Mouse (Mus musculus) intestine, postnatal 0 days (tissue): ENCODE results near the gene Fat4. TPM values are rescaled to one million over a fixed set of nuclear protein-coding genes. Genes with fewer than 3 reads are reported as not detected.

Experiments
- ATAC-seq: fragments of 200-750 bp; cut with Nextera tagmentation; 2 replicates; pipeline ENCODE4 v1.8.0; 2017; ENCODE audit warnings: mild to moderate bottlenecking, moderate TSS enrichment, moderate library complexity
- H3K27ac ChIP-seq: fragments of 300-500 bp; sonication (generic); 2 replicates; pipeline ENCODE4 v1.5.1; 2014; ENCODE audit warnings: mild to moderate bottlenecking, low read depth, low read length, moderate library complexity
- H3K27me3 ChIP-seq: fragments of 300-500 bp; sonication (generic); replicated peaks from 2 replicates; pipeline ENCODE4 v1.6.1; 2014; ENCODE audit warnings: low read length, mixed read lengths; ENCODE audit not compliant: control insufficient read depth, insufficient read depth
- H3K36me3 ChIP-seq: fragments of 300-500 bp; sonication (generic); 2 replicates; pipeline ENCODE4 v1.6.1; 2014; ENCODE audit warnings: mild to moderate bottlenecking, moderate library complexity; ENCODE audit not compliant: control insufficient read depth, insufficient read depth
- H3K4me1 ChIP-seq: fragments of 300-500 bp; sonication (generic); replicated peaks from 2 replicates; pipeline ENCODE4 v1.6.1; 2014; ENCODE audit warnings: antibody characterized with exemption, low read length, mixed read lengths; ENCODE audit not compliant: control insufficient read depth, insufficient read depth
- H3K4me2 ChIP-seq: fragments of 300-500 bp; sonication (generic); replicated peaks from 2 replicates; pipeline ENCODE4 v1.6.1; 2014; ENCODE audit warnings: low read depth, mild to moderate bottlenecking, moderate library complexity
- H3K4me3 ChIP-seq: fragments of 300-500 bp; sonication (generic); 2 replicates; pipeline ENCODE4 v1.5.1; 2014; ENCODE audit warnings: low read depth, low read length
- H3K9ac ChIP-seq: fragments of 300-500 bp; sonication (generic); 2 replicates; pipeline ENCODE4 v1.6.1; 2014; ENCODE audit warnings: mild to moderate bottlenecking, low read depth, low read length
- H3K9me3 ChIP-seq: fragments of 300-500 bp; sonication (generic); 2 replicates; pipeline ENCODE4 v1.6.1; 2016; ENCODE audit warnings: mixed run types; ENCODE audit not compliant: control insufficient read depth
- CTCF ChIP-seq: sonication (generic); IDR thresholded peaks from 2 replicates; pipeline ENCODE4 v1.5.1; 2016; ENCODE audit warnings: low read depth, mild to moderate bottlenecking, control low read depth, antibody characterized with exemption, moderate library complexity
- WGBS: fragments of 180-500 bp; shearing (Covaris S2); extraction: QIAGEN DNeasy Blood & Tissue Kit; methylation state at CpG from one replicate; pipeline ENCODE4 v1.1.7; 2014; 5-methylcytosine and 5-hydroxymethylcytosine counted together
- polyA plus RNA-seq: library from polyadenylated mRNA; unstranded; fragments of >200 nt; fragmentation: Nextera tagmentation; extraction: Ambion mirVana; gene quantifications from 2 replicates; pipeline ENCODE4 v1.2.1, GENCODE M21; 2015

Gene Fat4
- polyA plus RNA-seq, 1 experiment from 2014 or later, result 2.8 TPM

DNA sequence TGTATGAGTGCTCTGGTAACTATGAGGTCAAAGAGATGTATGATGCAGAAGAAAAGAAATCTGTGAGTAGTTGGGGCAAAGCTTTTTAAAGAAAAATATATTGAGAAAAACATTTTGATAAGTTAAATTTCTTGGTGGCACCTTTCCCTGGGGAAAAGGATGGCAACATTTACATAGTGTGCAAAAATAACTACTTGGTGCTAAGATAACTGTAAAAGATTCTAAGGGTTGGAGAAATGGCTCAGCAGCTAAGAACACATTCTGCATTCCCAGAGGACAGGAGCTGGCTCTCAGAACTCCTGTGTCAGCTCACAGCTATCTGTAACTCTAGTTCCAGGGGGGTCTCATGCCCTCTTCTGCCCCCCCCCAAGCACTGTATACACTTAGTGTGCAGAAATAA is 99.6 kb downstream of the Fat4 start:
- no peak for TF ChIP-seq CTCF
- no peak overlapping the region for H3K9ac ChIP-seq
- H3K36me3 ChIP-seq, result no peaks in the 10 kb centered on the region
- H3K4me1 ChIP-seq, result no peaks in the 10 kb centered on the region
- H3K27me3 ChIP-seq, result no peaks in the 10 kb centered on the region
- ATAC-seq, result no peak
- H3K4me2 ChIP-seq, result no peak overlapping the region
- no peak overlapping the region for H3K27ac ChIP-seq
- H3K4me3 ChIP-seq, result no peak overlapping the region
- H3K9me3 ChIP-seq, result no peaks in the 10 kb centered on the region

DNA sequence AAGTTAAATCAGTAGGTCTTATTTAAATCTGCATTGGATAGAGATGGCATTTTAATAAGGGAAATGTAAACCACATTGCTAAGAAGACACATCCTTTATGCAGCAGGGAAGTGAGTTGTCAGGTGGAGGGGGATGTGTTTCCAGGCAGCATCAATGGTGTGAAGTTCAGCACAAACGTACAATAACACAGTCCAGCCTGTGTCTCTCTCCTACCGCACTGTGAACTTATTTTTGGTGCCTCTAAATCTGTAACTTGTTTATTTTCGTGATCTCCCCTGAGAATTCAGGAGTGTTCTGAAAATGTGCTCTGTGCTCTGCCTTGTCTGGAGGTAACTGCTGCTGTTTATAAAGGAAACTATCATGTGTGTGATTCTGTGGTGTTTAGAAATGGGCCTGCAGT is 102.4 kb downstream of the Fat4 start:
- 65% methylated on average over 3 of the region's 3 CpGs for WGBS
- TF ChIP-seq CTCF, result no peak
- H3K27me3 ChIP-seq, result no peaks in the 10 kb centered on the region
- no peaks in the 10 kb centered on the region for H3K36me3 ChIP-seq
- no peak overlapping the region for H3K4me2 ChIP-seq
- no peak overlapping the region for H3K27ac ChIP-seq
- H3K4me1 ChIP-seq, result no peaks in the 10 kb centered on the region
- no peak overlapping the region for H3K4me3 ChIP-seq
- no peak for ATAC-seq
- H3K9ac ChIP-seq, result no peak overlapping the region
- no peaks in the 10 kb centered on the region for H3K9me3 ChIP-seq

DNA sequence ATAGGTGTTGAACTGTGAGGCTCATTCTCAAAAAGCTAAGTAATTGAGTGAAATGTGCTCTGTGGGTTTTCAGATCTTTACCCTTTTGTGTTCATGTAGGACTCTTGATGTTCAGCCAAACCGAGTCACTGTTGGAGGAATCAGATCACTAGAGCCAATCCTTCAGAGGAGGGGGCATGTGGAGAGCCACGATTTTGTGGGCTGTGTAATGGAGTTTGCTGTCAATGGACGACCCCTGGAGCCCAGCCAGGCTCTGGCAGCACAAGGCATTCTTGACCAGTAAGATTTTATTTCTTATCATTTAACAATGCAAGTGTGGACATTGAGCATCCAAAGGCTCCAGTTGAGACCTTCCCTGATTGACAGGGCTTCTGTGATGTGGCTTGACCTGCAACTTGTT is 113.3 kb downstream of the Fat4 start:
- H3K36me3 ChIP-seq, result no peaks in the 10 kb centered on the region
- no peaks in the 10 kb centered on the region for H3K4me1 ChIP-seq
- no peak for ATAC-seq
- H3K9ac ChIP-seq, result no peak overlapping the region
- no peaks in the 10 kb centered on the region for H3K9me3 ChIP-seq
- no peaks in the 10 kb centered on the region for H3K27me3 ChIP-seq
- WGBS, result 72% methylated on average over 3 of the region's 3 CpGs
- no peak overlapping the region for H3K4me2 ChIP-seq
- H3K27ac ChIP-seq, result no peak overlapping the region
- no peak for TF ChIP-seq CTCF
- H3K4me3 ChIP-seq, result no peak overlapping the region

DNA sequence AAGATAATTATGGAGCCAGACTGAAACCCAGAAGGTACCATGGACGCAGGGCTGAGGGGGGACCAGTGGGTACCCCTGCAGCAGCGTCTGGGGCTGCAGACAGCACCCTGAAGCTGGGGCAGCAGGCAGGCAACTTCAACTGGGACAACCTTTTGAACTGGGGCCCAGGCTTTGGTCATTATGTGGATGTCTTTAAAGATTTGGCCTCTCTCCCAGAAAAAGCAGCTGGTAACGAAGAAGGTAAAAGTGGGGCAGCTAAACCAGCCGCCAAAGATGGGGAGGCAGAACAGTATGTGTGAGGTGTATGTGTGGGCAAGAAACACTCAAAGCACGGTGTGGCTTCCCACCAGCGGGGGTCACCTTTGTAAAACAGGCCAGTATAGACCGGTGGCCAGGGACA is 123.8 kb downstream of the Fat4 start:
- H3K4me3 ChIP-seq, result no peak overlapping the region
- H3K4me2 ChIP-seq, result no peak overlapping the region
- no peaks in the 10 kb centered on the region for H3K27me3 ChIP-seq
- no peak for ATAC-seq
- no peak overlapping the region for H3K9ac ChIP-seq
- H3K4me1 ChIP-seq, result no peaks in the 10 kb centered on the region
- H3K27ac ChIP-seq, result no peak overlapping the region
- 78% methylated on average over 7 of the region's 7 CpGs for WGBS
- H3K9me3 ChIP-seq, result no peaks in the 10 kb centered on the region
- peaks cover 14% of the 10 kb centered on the region; the same call in 1 of the 2 replicates for H3K36me3 ChIP-seq
- TF ChIP-seq CTCF, result no peak

DNA sequence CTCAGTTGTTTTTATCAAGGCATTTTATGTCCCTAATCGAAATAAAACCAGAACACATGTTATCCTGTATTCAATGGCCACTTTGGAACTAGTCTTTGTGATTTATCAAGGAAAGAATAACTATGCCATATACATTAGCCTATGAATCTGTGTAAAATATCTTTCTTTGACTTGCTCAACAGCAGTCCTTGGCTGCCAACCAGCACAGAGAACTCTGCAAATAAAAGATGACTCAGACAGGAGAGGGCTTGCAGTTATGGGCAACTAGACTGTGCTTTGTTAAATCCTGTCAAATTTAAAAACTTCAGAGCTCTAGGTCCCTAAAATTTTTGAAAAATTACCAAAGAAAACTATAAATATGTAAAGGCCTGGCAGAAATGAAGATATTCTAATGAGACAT is 130.9 kb downstream of the Fat4 start:
- Histone ChIP-seq H3K4me1 (no peaks in the 10 kb centered on the region), H3K36me3 (no peaks in the 10 kb centered on the region), H3K27ac (no peak overlapping the region), H3K4me3 (no peak overlapping the region), H3K9me3 (no peaks in the 10 kb centered on the region), H3K9ac (no peak overlapping the region), H3K4me2 (no peak overlapping the region), H3K27me3 (no peaks in the 10 kb centered on the region)
- no peak for ATAC-seq
- 51% methylated on average over 1 of the region's 1 CpGs for WGBS
- TF ChIP-seq CTCF, result no peak

DNA sequence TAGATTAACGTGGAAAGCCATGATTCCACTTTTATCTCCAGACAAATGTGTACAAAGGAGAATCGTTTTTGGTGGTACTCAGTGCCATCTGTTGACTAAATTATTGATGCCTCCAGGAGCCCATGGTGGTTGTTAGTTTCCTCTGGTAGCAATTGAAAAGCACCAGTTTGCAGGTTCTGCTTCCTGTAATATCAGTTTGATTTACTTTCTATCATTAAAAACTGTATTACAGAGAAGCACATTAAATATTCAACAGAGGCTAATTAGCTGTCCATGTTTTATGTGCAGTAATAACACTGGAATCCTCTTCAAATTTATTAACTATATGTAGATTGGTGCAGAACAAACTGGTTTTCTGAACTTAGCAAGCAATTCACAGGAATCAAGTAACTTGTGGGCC is 149.4 kb downstream of the Fat4 start:
- 39% methylated on average over 2 of the region's 2 CpGs for WGBS
- no peak for TF ChIP-seq CTCF
- H3K4me3 ChIP-seq, result no peak overlapping the region
- H3K27ac ChIP-seq, result no peak overlapping the region
- no peaks in the 10 kb centered on the region for H3K36me3 ChIP-seq
- no peak for ATAC-seq
- H3K27me3 ChIP-seq, result no peaks in the 10 kb centered on the region
- no peak overlapping the region for H3K9ac ChIP-seq
- H3K9me3 ChIP-seq, result no peaks in the 10 kb centered on the region
- no peaks in the 10 kb centered on the region for H3K4me1 ChIP-seq
- no peak overlapping the region for H3K4me2 ChIP-seq

DNA sequence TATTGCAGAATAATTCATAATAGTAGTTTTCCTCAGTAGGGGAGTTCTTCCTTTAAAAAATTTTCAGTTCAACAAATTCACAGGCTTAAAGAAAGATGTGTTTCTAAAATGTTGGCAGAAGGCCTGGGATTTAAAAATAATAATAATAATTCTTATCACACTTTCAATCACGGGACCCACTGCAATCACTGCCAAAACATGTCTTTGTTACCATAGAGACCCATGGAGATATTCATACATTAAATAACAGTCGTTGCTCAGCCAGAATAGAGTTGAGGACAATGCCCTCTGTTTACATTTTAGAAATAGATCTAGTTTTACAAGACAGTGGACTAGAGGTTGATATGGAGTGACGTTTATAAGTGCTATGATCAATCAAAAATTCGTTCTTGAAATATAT is 159.7 kb downstream of the Fat4 start:
- ATAC-seq, result no peak
- no peak overlapping the region for H3K9ac ChIP-seq
- no peak overlapping the region for H3K4me3 ChIP-seq
- H3K9me3 ChIP-seq, result no peaks in the 10 kb centered on the region
- no peaks in the 10 kb centered on the region for H3K27me3 ChIP-seq
- no peak for TF ChIP-seq CTCF
- 42% methylated on average over 4 of the region's 4 CpGs for WGBS
- no peaks in the 10 kb centered on the region for H3K4me1 ChIP-seq
- H3K4me2 ChIP-seq, result no peak overlapping the region
- no peaks in the 10 kb centered on the region for H3K36me3 ChIP-seq
- H3K27ac ChIP-seq, result no peak overlapping the region
